In genomic region chr4:45811250-45811649, GRCm38 (mm10) we compare ENCODE assay signal across 25 mouse cellular contexts. TPM values are rescaled to one million over a fixed set of nuclear protein-coding genes. Genes with fewer than 3 reads are reported as not detected.
A peak's percentile ranks its signal among the peaks of the same experiment; 100 is the strongest.
DNase-seq lines count a peak whose midpoint lies in the region; ATAC-seq and TF ChIP-seq lines count a peak whose summit lies in the region.
"Had no signal": no experiment of that assay in that cellular context is flagged by ENCODE, and none has a peak within 500 bp of the region (broad histone marks: within the 10 kb centered on the region; RNA-seq: fewer than 3 reads in every experiment).

No protein-coding gene starts in this region.

- H3K27me3 ChIP-seq in E14TG2a.4 (ENCODE audit: insufficient read depth, low read length) (0 out of 2 replicates have a peak, but pooled peaks cover 3% of the 10 kb centered on the region), ES-Bruce4 (ENCODE audit: control insufficient read depth, insufficient read depth, low read length, poor library complexity, severe bottlenecking) (no peaks in the 10 kb centered on the region)
- no peaks in the 10 kb centered on the region for H3K27me3 ChIP-seq in hindbrain, embryonic 14.5 days (ENCODE audit: control insufficient read depth, insufficient read depth, low read length)
- no peaks in the 10 kb centered on the region for H3K27me3 ChIP-seq in forebrain, embryonic 13.5 days
- H3K27me3 ChIP-seq: embryonic facial prominence, embryonic 15.5 days; forebrain, embryonic 15.5 days had no signal

- H3K27ac ChIP-seq in ES-Bruce4 (ENCODE audit: insufficient read depth, low read length): peak overlapping the region; percentile 76
- H3K27ac ChIP-seq in ES-E14 (ENCODE audit: insufficient read depth, low read depth, low read length, poor library complexity, severe bottlenecking): peak overlapping the region; percentile 34; the same call in 1 of the 2 replicates
- no peak overlapping the region for H3K27ac ChIP-seq in hindbrain, embryonic 14.5 days
- H3K27ac ChIP-seq in forebrain, embryonic 13.5 days: no peak overlapping the region
- H3K27ac ChIP-seq: embryonic facial prominence, embryonic 13.5 days; embryonic facial prominence, embryonic 15.5 days; forebrain, embryonic 15.5 days had no signal

- peak; percentile 86 for TF ChIP-seq EP300 in ES-Bruce4 (IDR thresholded peaks at IDR 0.05; ENCODE audit: insufficient read depth, low read depth, low read length)

- no peak for TF ChIP-seq CTCF in E14TG2a.4 (conservative IDR thresholded peaks at IDR 0.05; ENCODE audit: low read length)
- no peak for TF ChIP-seq CTCF in ES-Bruce4 (IDR thresholded peaks at IDR 0.05; ENCODE audit: low read depth, low read length)

- no peak for TF ChIP-seq POLR2A in ES-Bruce4 (IDR thresholded peaks at IDR 0.05; ENCODE audit: insufficient read depth, low read length)

- WGBS in hindbrain, embryonic 14.5 days: 9% methylated on average over 8 of the region's 8 CpGs
- 23% methylated on average over 8 of the region's 8 CpGs for WGBS in forebrain, embryonic 13.5 days

- no peak for ATAC-seq in hindbrain, embryonic 14.5 days (ENCODE audit: low FRiP score)
- no peak for ATAC-seq in forebrain, embryonic 13.5 days
- ATAC-seq: forebrain, embryonic 15.5 days; forebrain, postnatal 0 days had no signal

- no peak for DNase-seq in ES-E14 (ENCODE audit: low read depth, low spot score)
- peak; percentile 76 for DNase-seq in ZHBTc4 (ENCODE audit: low read depth, low spot score)
- DNase-seq in hindbrain, embryonic 14.5 days (ENCODE audit: low spot score): no peak
- DNase-seq in lung, postnatal 36 days: no peak
- DNase-seq: adrenal gland, adult 2 months; adrenal gland, postnatal 10 days; adrenal gland, postnatal 25 days; cerebellum, adult 11 months; cerebellum, adult 18-20 months; cerebellum, adult 8-10 months; cerebellum, adult 9-11 months; cerebellum, postnatal 14 days; cerebellum, postnatal 36 days; embryo, embryonic 11 days; forebrain, postnatal 0 days had no signal

- H3K9ac ChIP-seq in ES-Bruce4 (ENCODE audit: low read depth, poor library complexity, severe bottlenecking) (no peak overlapping the region), ES-E14 (ENCODE audit: insufficient read depth, low read depth, low read length, poor library complexity, severe bottlenecking) (0 out of 2 replicates have a peak overlapping the region, but pooled peaks have one; percentile 2)
- no peak overlapping the region for H3K9ac ChIP-seq in hindbrain, embryonic 14.5 days
- no peak overlapping the region for H3K9ac ChIP-seq in forebrain, embryonic 13.5 days
- H3K9ac ChIP-seq: embryonic facial prominence, embryonic 13.5 days; embryonic facial prominence, embryonic 15.5 days; forebrain, embryonic 15.5 days; forebrain, postnatal 0 days had no signal

- H3K9me3 ChIP-seq in E14TG2a.4 (ENCODE audit: low read length) (no peaks in the 10 kb centered on the region), ES-Bruce4 (replicated peaks; ENCODE audit: control insufficient read depth, insufficient read depth, low read length, poor library complexity, severe bottlenecking) (no peaks in the 10 kb centered on the region), ES-E14 (ENCODE audit: control insufficient read depth, insufficient read depth, low read depth, low read length) (no peaks in the 10 kb centered on the region)
- H3K9me3 ChIP-seq in hindbrain, embryonic 14.5 days (ENCODE audit: control insufficient read depth, low read length): no peaks in the 10 kb centered on the region
- no peaks in the 10 kb centered on the region for H3K9me3 ChIP-seq in forebrain, embryonic 13.5 days (replicated peaks)
- H3K9me3 ChIP-seq: embryonic facial prominence, embryonic 13.5 days; embryonic facial prominence, embryonic 15.5 days; forebrain, embryonic 15.5 days had no signal

- H3K4me2 ChIP-seq in hindbrain, embryonic 14.5 days (replicated peaks): no peak overlapping the region
- H3K4me2 ChIP-seq in forebrain, embryonic 13.5 days: no peak overlapping the region
- H3K4me2 ChIP-seq: embryonic facial prominence, embryonic 13.5 days; embryonic facial prominence, embryonic 15.5 days; forebrain, embryonic 15.5 days had no signal

- H3K4me3 ChIP-seq in E14TG2a.4 (replicated peaks; ENCODE audit: low read length) (peak overlapping the region; percentile 5; the same call in 1 of the 2 replicates), ES-Bruce4 (ENCODE audit: low read depth, low read length) (no peak overlapping the region), ES-E14 (ENCODE audit: insufficient read depth in 1 of 2, low read depth in 1 of 2, low read length in 2 of 2, poor library complexity in 1 of 2, severe bottlenecking in 1 of 2) (no peak overlapping the region; a peak in 1 of 4 replicates)
- H3K4me3 ChIP-seq in hindbrain, embryonic 14.5 days (replicated peaks; ENCODE audit: low read length): no peak overlapping the region
- no peak overlapping the region for H3K4me3 ChIP-seq in forebrain, embryonic 13.5 days
- H3K4me3 ChIP-seq: embryonic facial prominence, embryonic 13.5 days; embryonic facial prominence, embryonic 15.5 days; erythroblast, embryonic 14.5 days; forebrain, embryonic 15.5 days had no signal

- peaks cover 91% of the 10 kb centered on the region for H3K4me1 ChIP-seq in E14TG2a.4 (replicated peaks; ENCODE audit: low read depth, low read length)
- peaks cover 16% of the 10 kb centered on the region for H3K4me1 ChIP-seq in ES-Bruce4 (ENCODE audit: control insufficient read depth, insufficient read depth, low read length)
- H3K4me1 ChIP-seq in ES-E14 (ENCODE audit: control insufficient read depth in 2 of 2, insufficient read depth in 2 of 2, low read length in 2 of 2, poor library complexity in 1 of 2): peaks cover 14 to 36% of the 10 kb centered on the region in 2 experiments; a peak in 3 of 4 replicates
- H3K4me1 ChIP-seq in hindbrain, embryonic 14.5 days (replicated peaks; ENCODE audit: control insufficient read depth, insufficient read depth, low read length): 0 out of 2 replicates have a peak, but pooled peaks cover 3% of the 10 kb centered on the region
- peaks cover 25% of the 10 kb centered on the region for H3K4me1 ChIP-seq in forebrain, embryonic 13.5 days
- H3K4me1 ChIP-seq: embryonic facial prominence, embryonic 13.5 days; embryonic facial prominence, embryonic 15.5 days had no signal

- in situ Hi-C loops in ES-E14 (cut with MboI; ENCODE audit: low sequenced_read_pairs in 2 of 2, unreplicated experiment in 2 of 2): no loop called here

- H3K36me3 ChIP-seq in E14TG2a.4 (ENCODE audit: insufficient read depth, low read length) (no peaks in the 10 kb centered on the region), ES-Bruce4 (ENCODE audit: control insufficient read depth, insufficient read depth, low read length, poor library complexity, severe bottlenecking) (no peaks in the 10 kb centered on the region), ES-E14 (ENCODE audit: control insufficient read depth, insufficient read depth, low read length, poor library complexity, severe bottlenecking) (no peaks in the 10 kb centered on the region; the same call in 1 of the 2 replicates)
- H3K36me3 ChIP-seq in hindbrain, embryonic 14.5 days (replicated peaks; ENCODE audit: control insufficient read depth, insufficient read depth): peaks cover 45% of the 10 kb centered on the region
- peaks cover 97% of the 10 kb centered on the region for H3K36me3 ChIP-seq in forebrain, embryonic 13.5 days (ENCODE audit: poor library complexity, severe bottlenecking)
- H3K36me3 ChIP-seq: embryonic facial prominence, embryonic 13.5 days; embryonic facial prominence, embryonic 15.5 days had no signal

TF ChIP-seq in ES-E14, 5 proteins besides CTCF, POLR2A, EP300 and RAD21:
- TF ChIP-seq ZC3H11A (IDR thresholded peaks at IDR 0.05; ENCODE audit: borderline replicate concordance, low read depth, low read length) (no peak), ZNF384 (IDR thresholded peaks at IDR 0.05; ENCODE audit: low read depth, low read length) (peak; percentile 52; the same call in 1 of the 2 replicates)
TF ChIP-seq in ES-E14: peak in this region for 1.

RNA-seq across cellular contexts. Expression of gene Aldh1b1, which starts 12.4 kb away (rescaled TPM):
- polyA plus RNA-seq in ES-Bruce4 (2011; ENCODE audit: insufficient read depth, insufficient read length, low read depth, missing spikeins): 9.3 and 15.9 TPM in 2 replicates
- 3.6 and 4.0 TPM in 2 replicates for total RNA-seq in ES-E14 (2012; rRNA removed)
- 9.6 and 10.8 TPM in 2 replicates for polyA plus RNA-seq in hindbrain, embryonic 14.5 days (2014; fragmentation: Nextera tagmentation; extraction: Ambion mirVana)
- 14.7 and 17.6 TPM in 2 replicates for polyA plus RNA-seq in forebrain, embryonic 13.5 days (2015; fragmentation: Nextera tagmentation; extraction: Ambion mirVana)
- polyA plus RNA-seq: C2C12 had no signal

RNA-seq across cellular contexts. Expression of gene Igfbpl1, which starts 15.5 kb away (rescaled TPM):
- 2.3 and 4.1 TPM in 2 replicates for polyA plus RNA-seq in ES-Bruce4 (2011; ENCODE audit: insufficient read depth, insufficient read length, low read depth, missing spikeins)
- 4.1 and 6.8 TPM in 2 replicates for total RNA-seq in ES-E14 (2012; rRNA removed)
- 53.9 and 60.9 TPM in 2 replicates for polyA plus RNA-seq in hindbrain, embryonic 14.5 days (2014; fragmentation: Nextera tagmentation; extraction: Ambion mirVana)
- 78.5 and 86.8 TPM in 2 replicates for polyA plus RNA-seq in forebrain, embryonic 13.5 days (2015; fragmentation: Nextera tagmentation; extraction: Ambion mirVana)
- total RNA-seq: adrenal gland, adult 2 months; adrenal gland, postnatal 25 days; common myeloid progenitor, adult 5-6 weeks; MEL had no signal
- polyA plus RNA-seq: adrenal gland, adult 2 months; C2C12; erythroblast, embryonic 14.5 days had no signal

RNA-seq across cellular contexts. Expression of gene Stra6l, which starts 37.2 kb away (rescaled TPM):
- 0.84 and 1.0 TPM in 2 replicates for polyA plus RNA-seq in ES-Bruce4 (2011; ENCODE audit: insufficient read depth, insufficient read length, low read depth, missing spikeins)
- 0.37 and 0.40 TPM in 2 replicates for total RNA-seq in ES-E14 (2012; rRNA removed)
- polyA plus RNA-seq in hindbrain, embryonic 14.5 days (2014; fragmentation: Nextera tagmentation; extraction: Ambion mirVana): 0.23 and 0.50 TPM in 2 replicates
- 1.1 and 1.5 TPM in 2 replicates for polyA plus RNA-seq in forebrain, embryonic 13.5 days (2015; fragmentation: Nextera tagmentation; extraction: Ambion mirVana)
- total RNA-seq: common myeloid progenitor, adult 5-6 weeks; MEL had no signal
- polyA plus RNA-seq: C2C12; embryonic facial prominence, embryonic 13.5 days; erythroblast, embryonic 14.5 days had no signal

Comparison
In these comparisons a context has a peak if more than half of its experiments do, and no peak if none do; other contexts are left out.
1. H3K27ac ChIP-seq: peak in ES-Bruce4 (single experiment) and ES-E14 (single experiment); none in hindbrain, embryonic 14.5 days (single experiment) and forebrain, embryonic 13.5 days (single experiment).
2. RNA of gene Igfbpl1, which starts 15.5 kb away (polyA plus RNA-seq): 78.5 to 86.8 TPM in forebrain, embryonic 13.5 days and 53.9 to 60.9 TPM in hindbrain, embryonic 14.5 days; 2.3 to 4.1 TPM in ES-Bruce4; every median in the first group is over 10 times any median in the second.